Mouse (Mus musculus): Measurements from ENCODE around the gene Gm21317. TPM values are rescaled to one million over a fixed set of nuclear protein-coding genes. Genes with fewer than 3 reads are reported as not detected.
"Not testable (repeated sequence)": the region's sequence is repeated elsewhere in the genome, so short reads cannot be mapped to it uniquely, and the experiment has no call there.

Gm21317 gene
- polyA plus RNA-seq (2012; rRNA removed): not detected in 2 replicates

DNA sequence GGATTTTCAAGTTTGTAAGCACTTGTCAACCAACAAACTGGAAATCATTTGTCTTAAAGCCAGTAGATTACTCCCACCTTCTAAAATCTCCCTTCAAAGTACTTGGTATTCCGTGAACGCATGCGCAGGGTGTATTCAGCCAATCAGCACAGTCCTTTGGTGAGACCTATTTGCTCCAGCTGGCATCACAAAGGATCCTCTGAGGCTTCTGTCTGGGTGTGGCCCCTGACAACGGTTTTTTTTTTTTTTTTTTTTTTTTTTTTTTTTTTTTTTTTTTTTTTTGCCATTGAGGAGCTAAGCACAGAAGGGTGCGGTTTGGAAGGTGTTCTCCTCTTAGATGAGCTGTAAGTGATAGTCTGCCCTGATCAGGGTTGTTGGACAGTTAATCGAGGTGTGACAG lies at the start of gene Gm21317:
TSS of gene Gm21317 (plus strand) at position 301 of the 400 bp plus-strand sequence.
- DNase-seq (ENCODE audit: low read depth): not testable (repeated sequence)

All from brain, embryonic 14.5 days (tissue).